Mouse (Mus musculus) left cerebral cortex, postnatal 25 days (tissue): Measurements from ENCODE around the gene Slc5a4b. TPM values are rescaled to one million over a fixed set of nuclear protein-coding genes. Genes with fewer than 3 reads are reported as not detected.
"Not testable (repeated sequence)": the region's sequence is repeated elsewhere in the genome, so short reads cannot be mapped to it uniquely, and the experiment has no call there.

Source experiments
- DNase-seq, 2 experiments: peaks; one replicate each; pipeline ENCODE4 v3.0.0; 2022; ENCODE audit warnings: low spot score in 2 of 2, mixed read lengths in 1 of 2
- intact Hi-C: fragments of 180-260 bp; cut with DNase I; formaldehyde crosslinking; loops from one replicate; pipeline ENCODE4 v1.15.1; 2025
- total RNA-seq, 2 experiments: library from RNA; stranded (reverse); gene quantifications; 2 replicates each; pipeline ENCODE4 v1.2.3; 2021

Slc5a4b gene
- total RNA-seq: not detected

DNA sequence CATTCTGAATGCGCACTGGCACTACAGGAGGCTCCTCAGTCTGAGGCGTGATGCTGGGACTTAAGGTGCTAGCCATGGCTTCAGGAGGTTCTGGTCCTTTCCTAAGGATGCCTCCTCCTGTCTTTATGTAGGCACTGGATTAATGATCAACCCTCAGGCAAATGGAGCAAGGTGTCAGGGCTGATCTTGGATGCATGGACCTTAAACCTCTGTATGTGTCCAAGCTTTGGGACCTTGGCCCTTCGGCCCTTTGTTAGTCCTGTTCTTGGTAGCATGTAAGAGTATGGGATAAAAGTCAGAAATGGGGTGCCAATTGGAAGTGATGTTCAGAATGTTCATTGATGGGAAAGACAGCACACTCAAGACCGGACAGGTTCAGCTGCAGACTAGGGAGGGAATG lies at the start of gene Slc5a4b:
Slc5a4b (minus strand) TSS at position 101 of the 400 bp plus-strand sequence.
- intact Hi-C loops: no loop called here
- DNase-seq: no peak

DNA sequence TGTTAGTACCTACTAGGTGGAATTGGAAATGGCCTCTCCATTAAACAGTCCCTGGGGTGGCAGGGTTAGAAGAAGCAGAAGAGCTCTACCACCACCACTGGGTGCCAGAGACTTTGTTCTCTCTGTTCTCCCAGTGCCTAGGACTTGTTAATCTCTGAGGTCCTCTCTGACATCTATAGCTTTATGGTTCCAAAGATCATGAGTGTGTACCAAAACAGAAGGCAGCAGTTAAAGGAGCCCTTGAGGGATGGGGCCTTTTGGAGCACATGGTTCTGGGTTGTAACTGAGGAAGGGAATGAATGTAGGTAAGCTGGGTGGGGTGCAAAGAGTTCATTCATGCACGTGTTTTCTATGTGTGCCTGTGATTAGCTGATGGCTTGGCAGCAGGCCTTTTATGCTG lies 47.2 kb upstream of the Slc5a4b start:
- intact Hi-C loops: no loop called here

DNA sequence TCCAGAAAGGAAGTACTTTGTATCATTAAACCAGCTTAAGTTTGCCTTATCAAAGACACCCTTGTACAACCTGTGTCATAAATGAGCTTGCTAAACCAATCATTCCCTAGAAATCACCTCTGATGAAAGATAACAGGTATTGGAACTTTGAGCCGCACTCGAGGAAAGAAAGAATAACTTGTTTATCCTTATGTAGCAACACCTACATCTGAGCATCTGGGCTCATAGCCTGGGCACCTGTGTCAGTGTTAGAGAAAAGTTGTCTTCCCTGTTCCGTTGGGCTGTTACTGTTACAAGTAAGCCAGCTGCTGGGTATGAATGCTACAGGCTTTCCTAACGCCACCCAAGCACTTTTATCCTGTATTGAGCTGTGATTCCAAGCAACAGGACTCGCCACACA lies 46.8 kb upstream of the Slc5a4b start:
- DNase-seq: no peak
- intact Hi-C loops: no loop called here

More for the DNA sequence above, 47.2 kb upstream of the Slc5a4b start:
- DNase-seq: no peak

DNA sequence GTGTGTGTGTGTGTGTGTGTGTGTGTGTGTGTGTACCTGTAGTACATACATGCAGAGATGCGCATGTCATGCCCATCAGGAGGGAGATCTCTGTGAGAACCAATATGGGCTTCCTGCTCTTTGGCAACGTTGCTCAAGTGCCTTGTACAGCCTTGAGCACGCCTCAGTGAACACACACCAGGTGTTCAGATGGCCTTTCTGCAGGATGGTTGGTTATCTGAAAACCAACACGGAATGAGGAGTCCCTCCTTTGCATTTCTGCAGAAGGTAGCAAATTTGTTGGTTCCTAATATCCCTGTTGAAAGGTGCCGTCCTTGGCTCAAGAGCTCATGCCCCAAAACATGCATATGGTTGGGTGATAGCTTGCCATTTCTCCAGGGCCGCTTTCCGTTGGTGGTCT lies 45.1 kb upstream of the Slc5a4b start:
- intact Hi-C loops: no loop called here
- DNase-seq: no peak

DNA sequence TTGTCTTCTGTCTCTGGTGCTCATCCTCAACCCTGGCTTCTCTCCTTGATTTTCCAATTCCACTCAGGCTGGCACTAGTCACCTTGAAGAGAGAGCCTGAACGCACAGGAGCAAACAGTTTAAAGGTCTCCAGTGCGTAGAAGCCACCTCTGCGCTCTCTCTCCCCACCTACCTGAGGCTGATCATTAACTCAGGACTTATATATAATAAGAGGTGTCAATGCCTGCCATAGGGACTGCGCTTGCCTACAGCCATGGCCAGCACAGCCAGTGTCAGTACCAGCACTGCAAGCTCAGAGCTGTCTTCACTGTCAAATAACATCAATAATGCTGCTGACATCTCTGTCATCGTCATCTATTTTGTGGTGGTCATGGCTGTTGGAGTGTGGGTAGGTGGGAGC lies 36.5 kb upstream of the Slc5a4b start, which contains the start of gene Slc5a4a:
Slc5a4a (plus strand) TSS at position 174 of the 400 bp plus-strand sequence.
- no peak for DNase-seq
- intact Hi-C loops: no loop called here

DNA sequence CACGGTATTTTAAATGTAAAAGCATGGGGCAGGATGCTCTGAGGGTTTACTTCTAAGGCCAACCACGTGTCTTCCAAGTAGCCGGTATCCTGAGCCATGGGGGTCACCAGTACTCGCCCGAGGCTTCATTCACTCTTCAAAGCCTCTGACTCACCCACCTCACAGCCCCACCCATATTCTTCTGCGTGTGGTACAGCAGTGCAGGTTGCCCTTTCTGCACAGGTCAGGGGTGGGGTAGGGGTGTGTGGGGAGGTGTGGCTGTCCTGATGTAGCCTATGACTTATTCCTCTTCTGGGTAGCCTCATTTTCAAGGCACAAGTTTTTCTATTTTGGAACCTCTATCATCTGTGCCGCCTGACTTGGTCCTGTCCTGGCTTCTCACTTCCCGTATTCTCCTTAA lies 36.1 kb upstream of the Slc5a4b start:
- intact Hi-C loops: no loop called here
- no peak for DNase-seq

DNA sequence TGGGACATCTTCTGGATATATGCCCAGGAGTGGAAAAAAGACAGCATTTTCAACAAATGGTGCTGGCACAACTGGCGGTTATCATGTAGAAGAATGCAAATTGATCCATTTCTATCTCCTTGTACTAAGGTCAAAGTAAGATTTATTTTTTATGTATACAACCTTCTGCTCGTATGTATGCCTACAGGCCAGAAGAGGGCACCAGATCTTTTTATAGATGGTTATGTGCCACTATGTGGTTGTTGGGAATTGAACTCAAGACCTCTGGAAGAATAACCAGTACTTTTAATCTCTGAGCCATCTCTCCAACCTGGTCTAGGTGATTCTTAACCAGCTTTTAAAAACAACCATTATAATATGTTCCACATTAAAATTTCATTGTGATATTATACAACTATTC lies 25.6 kb upstream of the Slc5a4b start:
- no peak for DNase-seq
- intact Hi-C loops: no loop called here

DNA sequence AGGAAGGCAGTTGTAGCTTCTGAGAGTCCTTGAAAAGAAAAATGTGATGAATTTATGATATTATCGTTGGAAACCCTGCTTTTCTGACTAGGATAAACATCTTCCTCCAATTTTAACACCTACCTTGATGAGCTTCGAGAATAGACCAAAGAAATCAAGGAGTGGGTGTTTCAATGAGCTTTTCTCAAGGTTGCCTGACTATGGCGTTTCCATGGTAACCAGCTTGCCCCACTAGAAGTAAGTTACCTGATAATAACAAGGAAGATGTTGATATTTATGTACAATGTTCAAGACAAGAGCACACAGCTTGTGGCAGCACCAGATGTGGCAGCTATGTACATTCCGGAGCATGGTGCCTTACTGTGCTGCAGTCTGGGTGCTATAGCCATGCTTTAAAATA lies 21.7 kb upstream of the Slc5a4b start:
- intact Hi-C loops: no loop called here
- peak in 1 of 2 experiments; percentile 1 for DNase-seq

DNA sequence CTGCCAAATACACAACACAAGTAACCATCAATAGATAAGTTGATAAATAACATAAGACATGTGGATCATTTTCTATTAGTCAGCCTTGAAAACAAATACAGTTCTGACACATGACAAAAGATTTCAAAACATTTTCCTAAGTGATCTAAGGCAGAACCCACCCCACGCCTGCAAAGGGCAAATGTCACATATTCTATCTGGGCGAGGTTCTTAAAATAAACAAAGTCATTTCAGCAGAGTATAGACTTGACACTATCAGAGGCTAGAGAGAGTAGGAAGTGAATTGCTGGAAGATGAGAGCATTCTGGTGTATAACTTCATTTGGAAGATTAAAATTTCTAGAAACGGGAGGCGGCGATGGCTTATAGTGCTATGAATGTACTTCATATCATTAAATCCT lies 10.7 kb upstream of the Slc5a4b start:
- intact Hi-C loops: loop anchor here (10.0 kb wide), 1 partner anchor 327 kb away; the partner anchor contains the start of gene Gstt1
- DNase-seq: no peak

DNA sequence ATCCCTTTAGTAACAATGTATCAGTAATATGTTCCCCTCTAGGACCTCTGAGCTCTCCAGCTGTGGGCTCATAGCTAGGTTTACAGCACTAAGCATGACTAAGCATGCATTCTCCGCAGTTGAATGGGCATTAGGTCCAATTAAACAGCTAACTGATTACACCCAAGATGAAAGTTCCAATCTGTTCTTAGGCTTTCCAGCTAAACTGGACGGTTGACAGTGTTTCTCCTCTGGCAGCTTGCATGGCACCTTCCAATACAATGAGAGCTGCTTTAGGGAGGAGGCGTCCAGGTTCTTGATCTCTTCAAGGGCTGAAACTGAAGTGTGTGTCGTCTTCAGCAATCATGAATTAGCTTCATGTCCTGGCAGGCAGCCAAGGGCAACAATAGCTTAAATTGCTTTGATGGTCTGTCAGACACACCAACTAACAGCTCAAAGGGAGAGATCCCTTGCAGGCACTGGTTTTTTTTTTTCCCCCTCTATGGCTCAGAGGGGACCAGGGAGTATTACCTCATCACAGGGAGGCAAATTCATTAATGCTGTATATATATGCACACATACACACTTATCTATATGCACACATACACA lies 9.5 kb upstream of the Slc5a4b start:
- DNase-seq: no peak
- intact Hi-C loops: loop anchor here (10.0 kb wide), 1 partner anchor 325 kb away; the partner anchor contains the start of gene Gstt1

DNA sequence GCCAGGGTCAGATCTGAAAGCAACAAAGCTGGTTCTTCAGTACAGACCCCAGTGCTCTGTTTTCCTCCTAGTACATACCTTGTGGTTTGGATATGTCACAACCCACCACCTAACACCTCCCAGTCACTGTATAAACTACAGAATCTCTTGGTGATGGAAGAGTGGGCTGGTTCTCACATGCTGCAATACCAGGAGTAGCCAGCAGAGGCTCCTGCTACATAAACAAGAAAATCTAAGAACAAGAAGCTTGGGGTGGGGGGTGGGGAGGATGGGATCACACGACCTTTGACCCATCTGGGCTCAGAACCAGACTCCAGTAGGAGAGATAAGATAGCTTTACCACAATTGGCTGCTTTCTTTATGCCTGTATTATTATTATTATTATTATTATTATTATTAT lies 8.0 kb upstream of the Slc5a4b start:
- DNase-seq: no peak
- intact Hi-C loops: no loop called here

DNA sequence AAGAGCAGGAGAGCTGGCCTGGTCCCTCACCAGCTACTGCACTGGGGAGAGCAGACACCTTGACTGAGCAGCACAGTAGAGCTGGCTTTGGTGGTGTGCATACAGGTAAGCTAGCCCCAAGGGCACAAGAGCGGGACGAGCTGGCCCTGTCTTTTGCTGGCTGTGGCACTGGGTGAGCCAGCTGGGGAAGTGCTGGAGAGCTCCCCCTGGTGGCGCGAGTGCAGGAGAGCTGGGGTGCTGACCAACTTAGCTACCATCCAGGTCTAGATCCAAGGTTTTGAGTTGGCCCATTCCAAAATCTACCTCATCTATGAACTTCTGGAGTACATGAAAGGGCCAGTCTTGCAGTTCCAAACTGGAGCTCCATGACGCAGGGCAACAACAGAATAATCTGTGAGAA lies 7.2 kb upstream of the Slc5a4b start:
- intact Hi-C loops: no loop called here
- peak in 1 of 2 experiments; percentile 4 for DNase-seq

DNA sequence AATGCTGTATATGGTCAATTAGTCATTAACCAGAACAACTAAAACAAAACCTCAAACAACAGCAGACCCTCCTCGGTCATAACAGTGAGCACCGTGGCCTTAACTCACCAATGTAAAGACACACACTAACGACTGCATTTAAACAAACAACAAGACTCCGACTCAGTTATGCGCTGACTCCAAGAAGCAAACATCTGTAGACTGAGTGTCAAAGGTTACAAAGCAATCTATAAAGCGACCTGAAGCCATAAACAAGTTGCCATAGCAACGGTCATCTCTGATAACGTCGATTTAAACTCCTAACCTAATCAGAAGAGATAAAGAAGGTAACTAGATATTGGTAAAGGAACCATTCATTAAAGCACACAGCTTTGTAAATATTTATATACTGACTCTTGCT lies 13.4 kb downstream of the Slc5a4b start:
- intact Hi-C loops: no loop called here
- DNase-seq: no peak

DNA sequence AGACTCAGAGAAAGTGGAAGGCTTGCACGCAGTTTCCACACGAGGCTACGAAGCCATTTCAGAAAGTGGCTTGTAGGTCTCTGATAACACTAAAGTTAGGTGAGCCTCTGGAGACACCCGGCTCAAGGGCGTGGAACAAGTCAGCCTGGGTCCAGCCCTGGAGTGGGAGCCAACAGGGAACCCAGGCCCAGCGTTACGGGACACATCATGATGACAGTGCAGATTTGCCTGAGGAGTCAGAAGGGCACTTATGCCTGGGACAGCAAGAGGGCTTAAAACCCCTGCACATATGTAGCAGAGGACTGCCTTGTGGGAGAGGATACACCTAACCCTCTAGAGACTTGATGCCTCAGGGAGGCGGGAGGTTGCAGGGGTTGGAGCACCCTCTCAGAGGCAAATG lies 14.2 kb downstream of the Slc5a4b start:
- intact Hi-C loops: no loop called here
- no peak for DNase-seq

DNA sequence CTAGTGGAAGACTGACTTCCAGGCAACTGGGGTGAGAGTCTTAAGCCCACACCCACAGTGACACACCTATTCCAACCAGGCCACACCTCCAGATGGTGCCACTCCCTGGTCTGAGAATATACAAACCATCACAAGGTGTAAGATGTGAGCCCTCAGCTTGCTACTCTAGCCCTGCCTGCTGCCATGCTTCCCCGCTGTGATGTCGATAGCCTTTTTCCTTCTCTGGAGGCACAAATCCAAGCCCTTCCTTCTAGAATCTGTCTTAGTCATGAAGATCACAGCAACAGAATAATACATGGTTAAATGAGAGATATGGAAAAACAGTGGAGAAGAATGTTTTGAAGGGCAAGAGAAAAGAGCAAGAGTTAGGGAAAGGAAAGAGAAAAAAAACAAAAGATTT lies 33.8 kb downstream of the Slc5a4b start:
- DNase-seq, intact Hi-C loops: not testable (repeated sequence)

DNA sequence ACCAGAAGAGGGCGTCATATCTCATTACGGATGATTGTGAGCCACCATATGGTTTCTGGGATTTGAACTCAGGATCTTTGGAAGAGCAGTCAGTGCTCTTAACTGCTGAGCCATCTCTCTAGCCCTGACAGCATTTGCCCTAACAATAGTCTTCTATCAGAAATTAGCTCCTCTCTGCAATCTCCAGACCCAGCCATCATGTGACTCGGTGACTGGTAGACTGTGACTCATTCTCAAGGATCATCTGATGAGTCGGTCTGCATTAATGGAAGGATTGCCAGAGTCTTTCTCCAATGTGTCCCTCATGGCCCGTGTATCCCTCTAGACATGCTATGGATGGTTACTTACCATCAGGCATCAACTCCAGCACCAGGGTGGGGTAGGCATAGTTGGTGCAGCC lies 38.7 kb downstream of the Slc5a4b start:
- DNase-seq, intact Hi-C loops: not testable (repeated sequence)

DNA sequence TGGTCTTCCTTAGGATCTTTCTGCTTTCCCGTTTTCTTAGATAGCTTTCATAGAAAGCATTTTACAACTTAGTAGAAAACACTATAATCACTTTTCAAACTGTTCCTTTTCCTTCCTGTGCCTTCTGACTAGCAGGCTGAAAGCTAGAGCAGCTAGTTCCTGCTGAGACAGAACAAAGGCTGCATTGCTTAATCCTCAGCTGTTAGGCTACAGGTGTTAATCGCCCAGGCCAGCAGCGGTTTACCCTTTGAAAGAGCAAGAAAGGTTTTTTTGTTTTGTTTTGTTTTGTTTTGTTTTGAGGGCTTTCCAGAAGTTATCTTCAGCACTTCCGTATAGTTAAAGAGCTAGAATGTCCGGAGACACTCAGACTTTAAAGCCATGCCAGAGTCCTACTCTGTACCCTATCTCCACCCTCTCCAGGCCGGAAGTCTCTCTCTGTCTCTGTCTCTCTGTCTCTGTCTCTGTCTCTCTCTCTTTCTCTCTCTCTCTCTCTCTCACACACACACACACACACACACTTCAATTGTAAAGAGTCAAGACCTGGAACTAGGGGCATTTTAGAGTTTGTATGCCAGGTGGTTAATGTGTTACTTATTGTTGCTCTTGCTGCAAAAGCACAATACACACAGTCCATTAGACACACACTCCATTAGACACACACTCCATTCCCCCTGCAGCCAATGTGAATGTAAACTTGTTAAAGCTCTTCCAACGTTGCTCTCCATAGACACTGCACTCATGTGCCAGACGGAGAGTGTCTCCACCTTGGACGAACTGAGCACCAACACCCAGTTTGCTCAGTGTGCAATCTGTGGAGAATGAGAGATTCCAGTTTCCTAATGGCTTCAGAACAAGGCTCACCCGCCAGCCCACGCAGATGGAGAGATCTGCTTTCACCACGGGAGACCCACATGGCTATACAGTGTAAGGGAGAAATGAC lies 42.8 kb downstream of the Slc5a4b start:
- intact Hi-C loops: loop anchor here (10.0 kb wide), 1 partner anchor 117 kb away; no protein-coding TSS in a partner anchor
- no peak for DNase-seq

DNA sequence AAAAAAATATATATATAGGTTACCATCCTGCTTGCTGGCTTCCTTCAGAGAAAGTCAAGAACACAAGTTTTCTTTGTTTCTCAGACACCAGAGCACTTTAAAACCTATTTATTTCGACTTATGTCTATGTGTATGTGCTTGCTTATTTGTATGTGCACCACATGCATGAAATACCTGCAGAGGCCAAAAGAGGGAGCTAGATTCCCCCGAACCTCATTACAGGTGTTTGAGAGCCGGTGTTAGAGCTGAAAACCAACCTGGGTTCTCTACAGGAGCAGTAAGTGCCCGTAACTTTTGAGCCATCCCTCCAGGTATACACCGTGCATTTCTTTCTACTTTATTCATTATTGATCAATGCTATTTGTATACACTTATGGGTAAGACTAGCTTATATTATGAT lies 48.3 kb downstream of the Slc5a4b start:
- intact Hi-C loops: loop anchor here (10.0 kb wide), 1 partner anchor 122 kb away; no protein-coding TSS in a partner anchor
- DNase-seq: no peak

DNA sequence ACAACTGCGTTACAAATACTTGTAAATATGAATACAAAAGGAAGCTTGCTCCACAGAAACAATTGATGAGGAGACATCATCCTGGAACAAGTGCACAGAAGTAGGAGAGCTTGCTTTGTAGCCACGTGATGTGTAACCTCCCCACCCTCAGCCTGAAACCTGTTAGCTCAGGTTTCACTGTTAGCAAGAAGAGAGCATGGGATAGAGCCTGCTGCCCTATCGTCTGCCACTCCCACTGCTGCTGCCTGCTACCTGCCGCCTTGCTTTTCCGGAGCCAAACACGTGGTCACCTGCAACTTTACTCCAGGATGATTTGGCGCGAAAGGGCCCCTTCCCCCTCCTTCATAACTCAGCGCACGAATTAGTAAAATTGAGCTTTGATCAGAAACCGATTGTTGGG lies 58.9 kb downstream of the Slc5a4b start:
- intact Hi-C loops: no loop called here
- DNase-seq: no peak

DNA sequence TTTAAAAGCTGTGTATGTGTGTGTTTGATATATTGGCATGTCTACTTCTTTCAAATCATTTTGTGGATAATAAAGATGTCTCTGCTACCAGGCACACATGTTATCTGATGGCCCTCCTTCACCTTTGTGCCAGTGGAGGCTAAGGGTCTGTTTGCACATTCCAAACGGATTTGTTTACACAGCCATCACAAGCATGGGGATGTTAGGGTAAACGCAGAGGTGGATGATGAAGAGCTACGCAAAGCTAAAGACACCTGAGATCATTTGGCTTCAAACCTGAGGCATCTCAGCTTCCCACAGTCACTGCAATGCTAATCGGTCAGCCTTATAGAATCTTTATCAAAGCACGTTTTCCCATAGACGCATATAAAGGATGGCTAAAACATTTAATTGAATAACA lies 61.8 kb downstream of the Slc5a4b start:
- intact Hi-C loops: no loop called here
- no peak for DNase-seq
